Mouse (Mus musculus): ENCODE results near the gene Rlbp1.
A peak's percentile ranks its signal among the peaks of the same experiment; 100 is the strongest.

The Rlbp1 gene

DNA sequence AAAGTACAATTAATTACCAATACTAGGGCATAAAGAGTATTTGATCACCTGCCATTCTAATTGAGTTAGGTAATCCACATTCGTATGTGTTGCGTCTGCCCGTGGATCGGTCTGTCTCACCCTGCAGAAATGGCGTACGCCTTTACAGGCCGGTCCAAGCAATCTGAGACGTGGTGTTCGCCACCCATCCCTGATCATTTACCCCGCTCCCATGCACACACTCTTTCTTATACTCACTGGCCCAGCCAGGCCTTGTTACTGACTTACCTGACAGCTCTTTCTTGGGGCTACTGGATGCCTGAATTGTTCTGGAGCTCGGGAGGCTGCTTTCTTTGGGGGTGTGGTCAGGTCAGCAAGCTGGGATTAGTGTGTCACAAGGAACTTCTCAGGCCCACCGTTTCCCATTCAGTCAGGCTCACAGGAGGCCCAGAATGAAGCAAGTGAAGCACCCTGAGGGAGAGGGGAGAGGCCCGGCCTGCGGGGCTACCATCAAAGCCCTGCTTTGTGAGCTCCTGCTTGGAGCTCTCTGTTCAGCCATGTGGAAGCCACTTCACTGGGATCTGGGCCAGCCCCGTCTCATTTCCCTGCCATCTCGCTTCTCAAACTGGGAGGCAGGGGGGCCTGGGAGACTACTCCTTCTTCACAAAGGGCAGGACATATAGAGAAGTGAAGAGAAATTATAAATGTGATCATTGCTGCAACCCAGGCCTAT, at the start of gene Rlbp1:
Gene Rlbp1, minus strand, starts transcription at position 627 of the 712 bp plus-strand sequence.
- no peak for DNase-seq (ENCODE audit: low read depth)

DNA sequence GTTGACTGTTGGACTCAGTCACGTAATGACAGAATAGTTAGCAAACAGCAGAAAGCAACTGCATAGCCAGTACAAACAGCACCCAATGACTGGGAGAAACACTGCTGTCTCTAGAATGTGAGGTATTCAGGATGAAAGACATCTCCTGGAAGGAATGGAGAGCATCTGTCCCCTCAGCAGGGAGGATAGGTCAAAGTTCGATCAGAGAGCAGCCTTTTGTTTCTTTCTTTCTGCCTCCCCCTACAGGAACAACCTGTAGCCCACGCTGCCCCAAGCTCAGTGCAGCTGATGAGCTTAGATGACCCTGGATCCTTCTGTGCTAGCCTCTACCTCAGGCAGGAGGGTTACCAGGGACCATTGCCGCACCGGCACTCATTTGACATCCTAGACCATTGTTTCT, 41.4 kb upstream of the Rlbp1 start:
- no peak for DNase-seq (ENCODE audit: low read depth)

DNA sequence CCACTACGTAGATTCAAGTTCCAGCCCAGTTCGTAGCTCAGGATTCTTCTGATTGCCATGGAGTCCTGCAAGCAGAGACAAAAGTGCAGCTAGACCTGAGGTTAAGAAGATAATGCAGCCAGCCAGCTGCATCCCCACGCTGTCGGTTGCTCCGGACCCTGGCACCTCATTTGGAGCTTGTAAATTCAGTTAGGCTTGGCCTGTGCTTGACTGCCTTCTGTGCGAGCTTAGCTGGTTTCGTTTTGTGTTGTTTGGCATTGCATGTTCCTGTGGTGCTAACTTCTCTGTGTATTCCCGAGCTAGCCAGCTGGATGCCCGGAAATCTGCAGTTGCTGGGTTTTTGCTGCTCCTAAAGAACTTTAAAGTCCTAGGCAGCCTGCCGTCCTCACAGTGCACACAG, 39.0 kb upstream of the Rlbp1 start:
- no peak for DNase-seq (ENCODE audit: low read depth)

DNA sequence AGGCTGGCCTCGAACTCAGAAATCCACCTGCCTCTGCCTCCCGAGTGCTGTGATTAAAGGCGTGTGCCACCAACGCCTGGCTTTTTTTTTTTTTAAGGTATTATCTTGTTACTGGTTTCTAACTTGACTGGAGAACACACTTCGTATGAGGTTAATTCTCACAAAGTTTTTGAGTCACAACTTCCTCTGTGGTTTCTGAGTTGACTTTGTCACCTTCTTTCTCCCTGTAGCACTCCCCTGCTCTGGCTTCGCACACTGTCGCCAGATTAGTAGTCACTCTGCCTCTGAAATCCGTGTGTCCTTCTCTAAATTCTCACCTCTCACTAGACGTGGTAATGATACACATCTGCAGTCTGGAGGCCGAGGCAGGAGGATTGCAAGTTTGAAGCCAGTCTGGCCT, 36.0 kb upstream of the Rlbp1 start:
- DNase-seq (ENCODE audit: low read depth): no peak

DNA sequence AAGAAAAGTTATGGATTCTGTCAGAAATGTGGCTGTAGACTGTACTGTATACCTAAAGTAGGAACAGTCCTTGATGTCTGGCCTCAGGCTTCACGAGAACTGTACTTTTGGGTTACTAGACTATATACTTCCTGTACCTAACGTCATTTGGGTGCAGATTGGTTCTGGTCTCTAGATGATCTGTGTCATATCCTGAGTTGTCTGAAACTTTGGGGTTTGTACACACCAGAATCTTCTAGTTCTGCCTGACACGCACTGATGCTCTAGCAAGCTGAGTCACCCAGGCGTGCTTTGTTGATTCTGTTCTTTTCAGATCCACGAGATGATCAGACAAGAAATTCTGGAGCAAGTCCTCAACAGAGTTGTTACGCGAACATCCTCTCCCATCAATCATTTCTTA, 33.1 kb upstream of the Rlbp1 start:
- no peak for DNase-seq (ENCODE audit: low read depth)

DNA sequence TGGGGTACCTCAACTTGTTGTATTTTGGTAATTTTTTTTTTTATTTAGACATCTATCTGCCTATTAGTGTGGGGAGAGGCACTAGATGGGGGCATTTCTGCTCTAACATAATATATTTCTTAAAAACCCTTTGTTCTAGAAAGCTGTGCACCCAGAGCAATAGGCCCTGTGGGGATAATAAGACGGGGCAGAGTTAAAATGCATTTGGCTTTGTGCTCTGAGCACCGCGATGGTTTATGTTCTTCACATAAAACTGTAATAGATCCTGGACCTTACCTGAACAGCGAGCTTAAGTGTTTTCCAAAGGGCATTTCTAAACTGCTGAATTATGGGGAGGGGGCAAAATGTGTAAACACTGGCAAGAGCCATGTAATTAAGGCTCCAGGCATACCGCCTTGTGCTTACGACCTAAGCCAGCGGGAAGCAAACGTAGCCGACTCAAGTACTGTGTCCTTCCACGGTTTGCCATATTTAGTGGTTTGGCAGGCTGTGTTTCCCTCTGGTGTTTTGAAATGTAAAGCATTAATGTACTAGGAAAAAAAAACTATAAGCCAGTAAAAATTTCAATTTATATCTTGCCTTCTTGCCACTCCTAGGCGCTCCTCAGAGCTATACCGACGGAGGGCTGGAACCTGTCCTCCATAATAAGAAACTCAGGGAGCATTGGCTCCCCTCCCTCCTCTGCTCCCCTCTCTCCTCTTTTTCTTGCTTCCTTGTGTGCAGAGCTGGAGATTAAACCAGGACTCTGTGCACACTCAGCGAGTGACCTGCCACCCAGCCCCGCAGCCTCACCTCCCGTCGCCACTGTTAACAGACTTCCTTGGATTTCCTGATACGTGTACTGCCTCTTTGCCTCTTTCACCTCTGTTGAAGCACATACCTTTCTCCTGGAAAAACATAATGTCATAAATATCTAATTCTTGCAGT, 27.9 kb upstream of the Rlbp1 start:
- no peak for DNase-seq (ENCODE audit: low read depth)

DNA sequence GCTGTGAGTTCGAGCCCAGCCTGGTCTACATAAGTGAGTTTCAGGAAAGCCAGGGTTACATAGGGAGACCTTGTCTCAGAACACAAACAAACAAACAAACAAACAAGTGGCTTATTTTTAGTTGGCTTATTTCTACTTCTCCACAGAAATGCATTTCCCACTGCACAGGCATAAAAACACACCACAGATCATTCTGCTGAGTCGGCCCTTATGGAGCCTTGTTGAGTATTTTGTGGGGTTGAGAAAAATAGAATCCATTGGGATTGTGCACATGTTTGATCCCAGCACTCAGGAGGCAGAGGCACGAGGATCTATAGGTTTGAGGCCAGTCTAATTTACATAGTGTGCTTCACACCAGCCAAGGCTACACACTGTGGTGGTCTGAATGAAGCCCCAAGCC, 13.4 kb upstream of the Rlbp1 start:
- no peak for DNase-seq (ENCODE audit: low read depth)

DNA sequence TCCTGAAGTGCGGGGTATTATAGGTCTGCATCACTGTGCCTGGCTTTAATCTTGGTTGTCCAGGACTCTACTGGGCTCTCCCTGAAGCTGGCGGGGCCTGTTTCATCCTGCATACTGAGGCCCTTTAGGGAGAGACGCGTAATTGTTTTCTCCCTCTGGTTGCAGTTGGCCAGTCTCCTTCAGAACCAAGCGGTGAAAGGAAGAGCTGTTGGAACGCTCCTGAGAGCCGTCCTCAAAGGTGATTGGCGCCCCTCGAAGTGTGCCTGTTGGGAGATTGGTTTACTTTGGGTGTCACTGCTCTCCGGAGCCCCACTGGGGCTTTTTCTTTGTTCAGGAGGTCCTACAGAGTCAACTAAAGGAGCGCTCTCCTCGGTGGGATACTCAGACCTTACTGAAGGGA, 12.1 kb upstream of the Rlbp1 start:
- no peak for DNase-seq (ENCODE audit: low read depth)

DNA sequence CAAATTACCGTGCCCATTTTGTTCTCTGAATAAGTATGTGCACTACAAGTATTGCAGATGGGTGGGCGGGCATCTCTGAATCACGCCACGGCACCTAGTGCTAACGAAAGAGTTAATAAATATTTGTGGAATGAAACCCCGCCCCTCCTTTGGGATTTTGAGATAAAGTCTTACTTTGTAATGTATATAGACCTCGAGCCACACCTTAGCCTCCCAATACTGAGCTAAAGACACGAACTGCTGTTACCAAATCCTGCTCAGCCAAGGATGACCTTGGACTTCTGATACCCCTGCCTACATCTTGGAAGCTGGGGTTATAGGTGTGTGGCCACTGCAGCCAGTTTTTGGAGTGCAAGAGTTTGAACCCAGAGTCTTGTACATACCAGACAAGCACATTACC, 11.6 kb upstream of the Rlbp1 start:
- no peak for DNase-seq (ENCODE audit: low read depth)

DNA sequence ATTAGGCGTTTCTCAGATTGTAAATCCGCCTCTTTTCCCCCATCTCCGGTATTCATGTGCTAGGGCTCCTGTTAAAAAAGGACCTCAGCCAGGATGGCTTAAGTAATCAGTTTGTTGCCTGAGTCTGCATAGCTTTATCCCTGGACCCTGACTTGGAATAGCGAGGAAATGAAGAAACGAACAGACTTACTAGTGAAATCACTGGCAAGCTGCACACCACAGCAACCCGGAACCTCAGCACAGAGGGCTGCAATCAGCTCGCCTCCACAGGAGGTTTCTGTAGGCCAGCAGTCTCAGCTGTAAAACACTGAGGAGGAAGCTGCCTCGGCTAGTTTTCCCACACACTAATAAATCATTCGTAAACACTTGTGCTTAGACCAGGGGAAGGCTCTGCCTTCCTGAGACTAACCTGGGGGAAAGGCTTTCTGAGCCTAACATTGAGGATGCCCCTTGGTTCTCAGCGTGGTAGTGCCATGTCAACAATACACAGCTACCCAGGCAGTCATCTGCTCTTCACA, 10.7 kb upstream of the Rlbp1 start:
- no peak for DNase-seq (ENCODE audit: low read depth)

DNA sequence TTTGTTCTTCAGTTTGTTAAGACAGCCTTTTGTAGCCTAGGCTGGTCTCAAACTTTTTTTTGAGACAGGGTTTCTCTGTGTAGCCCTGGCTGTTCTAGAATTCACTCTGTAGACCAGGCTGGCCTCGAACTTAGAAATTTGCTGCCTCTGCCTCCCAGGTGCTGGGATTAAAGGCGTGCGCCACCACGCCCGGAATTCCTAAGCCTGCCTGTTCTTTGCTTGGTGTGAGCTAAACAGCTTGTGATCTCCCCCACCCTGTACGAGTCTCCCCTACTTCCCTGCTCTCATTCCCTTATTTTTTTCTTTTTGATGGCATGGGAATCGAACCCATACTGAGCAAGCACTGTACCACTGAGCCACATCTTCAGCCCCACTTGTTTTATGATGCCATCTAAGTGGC, 8.3 kb upstream of the Rlbp1 start:
- DNase-seq (ENCODE audit: low read depth): no peak

DNA sequence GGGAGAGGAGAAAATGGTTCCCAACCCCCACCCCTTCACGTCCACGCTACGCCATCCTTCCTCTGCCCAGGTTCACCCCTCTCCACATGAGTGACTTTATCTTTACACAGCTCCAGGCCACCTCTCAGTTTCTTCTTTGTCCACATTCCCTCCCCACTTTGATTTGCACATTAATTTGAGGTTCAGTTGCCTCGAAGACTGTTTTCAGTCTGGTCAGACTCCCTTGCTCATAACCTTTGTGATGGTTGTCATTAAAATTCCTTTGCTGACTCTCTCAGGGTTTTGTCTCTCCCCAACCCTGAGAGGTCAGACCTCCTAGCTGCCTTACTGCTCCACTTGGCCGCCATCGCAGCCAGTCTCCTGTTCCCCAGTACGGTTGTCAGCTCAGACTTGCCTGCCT, 7.8 kb upstream of the Rlbp1 start:
- no peak for DNase-seq (ENCODE audit: low read depth)

DNA sequence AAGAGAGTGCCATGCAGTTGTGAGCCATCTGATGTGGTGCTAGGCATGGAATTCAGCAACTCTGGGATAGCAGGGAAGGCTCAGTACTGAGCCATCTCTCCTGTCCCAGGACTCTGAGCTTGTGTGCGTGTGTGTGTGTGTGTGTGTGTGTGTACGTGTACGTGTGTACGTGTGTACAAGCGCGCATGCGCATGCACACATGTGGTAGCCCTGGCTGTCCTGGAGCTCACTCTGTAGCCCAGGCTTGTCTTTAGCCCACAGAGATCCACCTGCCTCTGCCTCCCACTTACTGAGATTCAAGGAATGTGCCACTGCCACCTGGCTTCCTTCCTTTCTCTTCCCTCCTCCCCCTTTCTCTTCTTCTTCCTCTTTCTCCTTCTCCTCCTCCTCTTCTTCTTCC, 7.1 kb upstream of the Rlbp1 start:
- DNase-seq (ENCODE audit: low read depth): no peak

DNA sequence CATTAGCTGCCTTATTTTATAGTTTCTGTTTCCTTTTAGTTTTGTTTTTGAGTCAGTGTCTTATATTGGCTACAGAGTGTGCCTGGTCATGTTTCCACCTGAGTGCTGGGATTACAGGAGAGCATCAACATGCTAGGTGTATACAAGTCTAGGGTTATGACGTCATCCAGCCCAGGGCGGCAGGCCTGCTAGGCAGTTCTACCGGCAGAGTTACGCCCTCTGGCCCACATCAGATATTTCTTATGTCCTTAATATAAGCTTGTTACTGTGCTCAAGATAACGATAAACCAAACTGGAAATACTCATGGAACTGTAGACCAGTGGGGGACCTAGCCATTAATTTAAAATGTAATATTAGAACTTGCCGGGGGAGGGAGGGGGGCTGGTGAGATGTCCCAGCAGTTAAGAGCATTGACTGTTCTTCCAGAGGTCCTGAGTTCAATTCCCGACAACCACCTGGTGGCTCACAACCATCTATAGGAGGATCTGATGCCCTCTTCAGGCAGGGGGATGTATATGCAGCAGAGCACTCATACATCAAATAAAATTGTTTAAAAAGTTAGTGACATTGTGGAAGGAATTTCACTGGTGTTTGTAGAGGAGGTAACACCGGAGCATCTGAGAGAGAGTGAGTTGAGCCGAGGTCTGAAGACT, 6.1 kb upstream of the Rlbp1 start:
- DNase-seq (ENCODE audit: low read depth): peak; percentile 31

DNA sequence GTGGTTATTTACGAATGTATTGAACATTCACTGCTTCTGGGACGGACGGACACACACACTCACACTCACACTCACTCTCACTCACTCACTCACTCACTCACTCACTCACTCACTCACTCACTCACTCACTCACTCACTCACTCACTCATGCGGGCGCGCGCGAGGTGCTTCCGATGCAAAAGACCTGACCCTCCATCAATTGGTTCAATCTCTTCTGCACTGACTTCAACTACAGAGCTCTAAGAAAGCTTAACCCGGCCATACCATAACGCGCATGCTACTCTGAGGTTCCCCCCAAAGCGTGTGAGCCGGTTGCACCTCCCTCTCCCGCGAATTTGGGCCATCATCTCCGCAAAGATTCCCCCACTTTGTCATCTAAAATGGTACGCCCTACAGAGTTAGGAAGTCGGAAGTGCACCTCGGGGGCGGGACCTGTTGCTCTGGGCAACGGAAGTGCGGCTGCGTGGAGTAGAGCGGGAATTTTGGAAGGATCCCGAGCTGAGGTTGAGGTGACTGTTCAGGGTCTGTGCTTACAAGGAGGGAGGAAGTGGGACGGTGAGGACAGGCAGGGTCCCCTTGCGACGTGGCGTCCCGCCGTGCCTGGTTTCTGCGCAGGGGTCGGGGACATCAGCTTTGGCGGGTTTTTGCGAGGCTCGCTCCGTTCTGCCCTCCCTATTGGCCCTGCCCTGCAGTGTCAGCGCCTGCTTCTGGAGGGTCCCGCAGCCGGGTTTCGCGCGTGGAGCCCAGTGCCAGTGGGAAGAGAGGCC, 5.2 kb upstream of the Rlbp1 start, which contains the start of gene Fanci:
Gene Fanci, plus strand, starts transcription at position 47 of the 767 bp plus-strand sequence.
- DNase-seq (ENCODE audit: low read depth): peak; percentile 94

DNA sequence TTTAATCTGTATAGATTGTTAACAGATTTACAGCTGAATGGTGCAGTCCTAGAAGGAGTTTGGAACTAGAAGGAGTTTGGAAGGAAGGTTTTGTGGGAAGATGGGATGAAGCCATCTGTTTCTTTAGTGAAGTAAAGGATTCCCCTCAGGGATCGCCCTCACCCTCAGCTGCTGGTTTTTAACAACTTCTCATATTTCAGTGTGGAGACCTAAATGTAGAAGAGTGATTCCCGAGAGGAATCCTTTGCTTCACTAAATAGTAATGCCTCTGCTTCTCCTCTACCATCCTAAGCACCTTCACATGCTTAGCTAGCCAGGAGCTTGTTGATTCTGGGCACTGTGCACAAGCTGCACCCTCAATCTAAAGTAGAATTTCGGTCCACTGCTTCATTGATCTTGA, 4.6 kb upstream of the Rlbp1 start:
- DNase-seq (ENCODE audit: low read depth): no peak

DNA sequence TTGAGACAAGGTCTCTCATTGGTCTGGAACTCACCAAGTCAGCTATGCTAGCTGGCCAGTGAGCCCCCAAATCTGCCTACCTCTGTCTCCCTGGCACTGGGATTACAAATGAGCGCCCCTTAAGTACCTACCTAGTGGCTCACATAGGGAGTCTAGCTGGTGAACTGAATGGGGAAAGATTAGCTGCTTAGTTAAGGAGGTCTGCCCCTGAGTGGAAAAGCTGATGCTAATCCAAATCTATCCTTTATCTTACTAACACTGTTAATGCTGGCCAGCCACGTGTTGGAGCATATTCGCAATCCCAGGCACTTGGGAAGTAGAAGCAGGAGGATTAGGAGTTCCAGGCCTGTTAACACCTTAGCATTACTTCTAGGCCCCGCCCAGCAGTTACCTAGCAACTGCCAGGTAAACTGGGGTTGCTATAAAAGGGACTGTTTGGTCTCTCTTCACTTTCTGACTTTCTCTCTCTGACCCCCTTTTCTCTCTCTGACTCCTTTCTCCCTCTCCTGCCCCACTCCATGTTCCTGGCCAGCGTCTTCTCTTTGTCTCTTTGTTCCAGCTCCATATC, 3.4 kb upstream of the Rlbp1 start:
- DNase-seq (ENCODE audit: low read depth): no peak

DNA sequence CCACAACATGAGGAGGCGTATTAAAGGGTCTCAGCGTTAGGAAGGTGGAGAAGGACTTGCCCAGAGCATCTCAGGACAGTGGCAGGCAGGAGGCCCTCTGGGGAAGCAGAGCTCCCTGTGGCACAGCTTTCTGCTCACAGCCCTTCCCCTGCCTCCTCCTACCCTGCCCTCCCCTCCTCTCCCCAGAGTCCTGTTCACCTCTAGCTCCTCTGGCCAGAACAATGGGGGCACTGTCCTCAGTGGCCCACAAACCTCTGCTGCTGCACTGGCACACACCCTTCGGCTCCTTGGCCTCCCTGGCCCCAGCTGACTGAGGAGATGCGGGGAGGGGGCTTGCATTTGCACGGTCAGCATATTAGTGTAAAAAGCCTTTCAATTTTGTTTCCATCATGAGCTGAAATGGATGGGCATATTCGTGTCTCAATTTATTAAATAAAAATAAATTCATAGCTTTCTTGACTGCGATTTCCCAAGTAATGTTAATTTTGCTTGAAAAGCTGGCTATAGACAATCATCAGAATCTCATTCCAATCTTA, 1.9 kb upstream of the Rlbp1 start:
- DNase-seq (ENCODE audit: low read depth): no peak

DNA sequence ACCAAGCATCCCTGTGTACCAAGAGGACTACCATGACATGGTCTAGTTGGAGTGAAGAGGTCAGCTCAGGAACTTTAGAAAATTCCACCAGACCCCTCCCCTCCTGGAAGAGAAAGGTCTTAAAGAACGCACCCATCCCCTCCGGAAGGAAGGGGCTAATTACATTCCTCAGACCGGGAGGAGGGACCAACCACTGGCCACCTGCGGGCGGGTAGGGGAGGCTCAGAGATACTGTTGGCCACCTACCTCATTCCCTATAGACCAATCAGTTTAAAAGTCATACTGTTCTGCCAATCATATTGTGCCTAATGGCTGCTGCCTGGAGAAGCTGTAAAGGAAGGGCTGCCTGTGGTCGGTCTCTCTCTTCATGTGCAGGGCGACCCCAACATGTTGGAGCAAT, 1.1 kb upstream of the Rlbp1 start:
- no peak for DNase-seq (ENCODE audit: low read depth)

DNA sequence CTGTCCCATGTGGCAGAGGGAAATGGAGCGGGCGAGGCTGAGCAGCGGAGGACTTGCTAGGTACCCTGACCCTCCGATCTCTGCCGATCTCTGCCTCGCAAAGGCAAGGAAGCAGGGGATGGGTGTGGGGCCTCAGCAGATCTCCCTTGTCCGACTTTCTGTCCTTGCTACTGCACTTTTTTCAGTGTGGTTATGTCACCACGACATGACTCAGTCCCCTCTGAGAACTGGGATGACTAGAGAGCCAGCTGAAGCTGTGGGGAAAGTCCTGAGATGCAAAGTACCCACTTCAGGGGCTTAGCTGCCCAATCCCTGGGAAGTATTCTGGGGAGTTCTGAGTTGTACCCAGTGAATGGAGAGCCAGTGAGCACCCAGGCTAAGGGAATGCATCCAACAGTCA, 292 bp upstream of the Rlbp1 start:
- no peak for DNase-seq (ENCODE audit: low read depth)

Measured in c-Kit-positive CD71-negative TER-119-negative erythroid progenitor cells, embryonic 14.5 days (primary cell).